Mouse (Mus musculus) heart, adult 2 months (tissue): ENCODE measurements around the gene Tmem208. TPM values are rescaled to one million over a fixed set of nuclear protein-coding genes. Genes with fewer than 3 reads are reported as not detected.

Source experiments
- DNase-seq, 2 experiments: peaks; one replicate each; pipeline ENCODE4 v3.0.0; 2021
- H3K27ac ChIP-seq: fragments of 200-600 bp; 2 replicates; pipeline ENCODE4 v1.8.1; 2022
- H3K27me3 ChIP-seq: fragments of 200-500 bp; 2 replicates; pipeline ENCODE4 v1.6.1; 2012; ENCODE audit warnings: mild to moderate bottlenecking, low read length, inconsistent platforms, mixed read lengths; ENCODE audit not compliant: control insufficient read depth, insufficient read depth
- H3K36me3 ChIP-seq: fragments of 200-500 bp; 2 replicates; pipeline ENCODE4 v1.6.1; 2012; ENCODE audit warnings: low read length, inconsistent platforms; ENCODE audit not compliant: control insufficient read depth, insufficient read depth
- H3K4me1 ChIP-seq: fragments of 200-500 bp; 2 replicates; pipeline ENCODE4 v1.6.1; 2011; ENCODE audit warnings: low read length; ENCODE audit not compliant: control insufficient read depth, insufficient read depth
- H3K4me3 ChIP-seq: fragments of 200-600 bp; 2 replicates; pipeline ENCODE4 v1.8.1; 2022
- H3K79me2 ChIP-seq: fragments of 200-500 bp; replicated peaks from 2 replicates; pipeline ENCODE4 v1.6.1; 2012; ENCODE audit warnings: mild to moderate bottlenecking, inconsistent platforms, low read length, moderate library complexity, mixed read lengths; ENCODE audit not compliant: control insufficient read depth, insufficient read depth
- H3K9ac ChIP-seq: fragments of 200-500 bp; 2 replicates; pipeline ENCODE4 v1.6.1; 2012; ENCODE audit warnings: low read depth, mild to moderate bottlenecking, control low read depth, inconsistent platforms, low read length, mixed read lengths
- CTCF ChIP-seq: fragments of 200-600 bp; IDR thresholded peaks from 2 replicates; pipeline ENCODE4 v1.8.1; 2022; ENCODE audit warnings: antibody characterized with exemption, mild to moderate bottlenecking, moderate library complexity
- EP300 ChIP-seq: fragments of 200-500 bp; IDR thresholded peaks from 2 replicates; pipeline ENCODE4 v1.6.1; 2011; ENCODE audit warnings: low read depth, low read length, control low read depth; ENCODE audit not compliant: insufficient read depth
- POLR2A ChIP-seq: fragments of 200-500 bp; IDR thresholded peaks from 2 replicates; pipeline ENCODE4 v1.6.1; 2011; ENCODE audit warnings: mild to moderate bottlenecking, low read depth, low read length, control low read depth; ENCODE audit not compliant: insufficient read depth
- WGBS: fragments of 180-500 bp; shearing (Covaris S2); methylation state at CpG from one replicate; pipeline ENCODE4 v1.1.7; 2018; 5-methylcytosine and 5-hydroxymethylcytosine counted together
- intact Hi-C: fragments of 180-260 bp; cut with DNase I; formaldehyde crosslinking; loops from one replicate; pipeline ENCODE4 v1.15.1; 2025
- polyA plus RNA-seq: library from polyadenylated mRNA; depleted of rRNA; stranded (reverse); fragments of >200 nt; gene quantifications from 2 replicates; pipeline ENCODE4 v1.2.3, GENCODE M21; 2012
- total RNA-seq, 2 experiments: library from RNA; stranded (reverse); gene quantifications; 2 replicates each; pipeline ENCODE4 v1.2.3; 2021

Gene Tmem208
- total and polyA plus RNA-seq, 3 experiments, result 24.1 to 43.6 (median 26.6) TPM

- Histone ChIP-seq H3K4me3 (peak overlapping the region; percentile 90), H3K27me3 (no peaks in the 10 kb centered on the region), H3K27ac (peak overlapping the region; percentile 93), H3K9ac (peak overlapping the region; percentile 63), H3K4me1 (peaks cover 8% of the 10 kb centered on the region), H3K36me3 (no peaks in the 10 kb centered on the region), H3K79me2 (no peaks in the 10 kb centered on the region)
- TF ChIP-seq CTCF, result no peak
- no peak for DNase-seq
- 21% methylated on average over 6 of the region's 6 CpGs for WGBS
- intact Hi-C loops, result loop anchor here (1.0 to 2.0 kb wide), 2 partner anchors 20 to 30 kb away; partner anchors contain the start of genes E2f4 and Fhod1
Observed at GRCm38 (mm10) chr8:105326968-105327367, 814 bp downstream of the Tmem208 start.

- no peak overlapping the region for H3K27ac ChIP-seq
- TF ChIP-seq EP300 (no peak), POLR2A (no peak), CTCF (no peak)
- intact Hi-C loops, result no loop called here
- H3K4me1 ChIP-seq, result peaks cover 8% of the 10 kb centered on the region
- DNase-seq, result no peak
- no peak overlapping the region for H3K9ac ChIP-seq
- 93% methylated on average over 12 of the region's 12 CpGs for WGBS
- no peaks in the 10 kb centered on the region for H3K27me3 ChIP-seq
- no peak overlapping the region for H3K4me3 ChIP-seq
- no peaks in the 10 kb centered on the region for H3K79me2 ChIP-seq
- no peaks in the 10 kb centered on the region for H3K36me3 ChIP-seq
Observed at GRCm38 (mm10) chr8:105330325-105330724, 4.2 kb downstream of the Tmem208 start.

GRCm38 (mm10) chr8:105331469-105331868 is 5.3 kb downstream of the Tmem208 start:
- H3K27ac ChIP-seq, result no peak overlapping the region
- TF ChIP-seq EP300 (no peak), CTCF (no peak), POLR2A (no peak)
- intact Hi-C loops, result no loop called here
- no peak overlapping the region for H3K9ac ChIP-seq
- no peaks in the 10 kb centered on the region for H3K36me3 ChIP-seq
- no peaks in the 10 kb centered on the region for H3K79me2 ChIP-seq
- H3K4me3 ChIP-seq, result no peak overlapping the region
- peaks cover 6% of the 10 kb centered on the region for H3K4me1 ChIP-seq
- no peak for DNase-seq
- H3K27me3 ChIP-seq, result no peaks in the 10 kb centered on the region
- WGBS, result 91% methylated on average over 22 of the region's 22 CpGs

GRCm38 (mm10) chr8:105331931-105332330 is 5.8 kb downstream of the Tmem208 start:
- DNase-seq, result no peak

GRCm38 (mm10) chr8:105332523-105332922 is 6.4 kb downstream of the Tmem208 start:
- 23% methylated on average over 2 of the region's 2 CpGs for whole genome bisulfite sequencing
- H3K36me3 ChIP-seq, result no peaks in the 10 kb centered on the region

More at GRCm38 (mm10) chr8:105331931-105332330, 5.8 kb downstream of the Tmem208 start:
- Histone ChIP-seq H3K4me1 (peaks cover 4% of the 10 kb centered on the region), H3K79me2 (no peaks in the 10 kb centered on the region), H3K27me3 (no peaks in the 10 kb centered on the region), H3K27ac (no peak overlapping the region), H3K9ac (no peak overlapping the region), H3K4me3 (no peak overlapping the region), H3K36me3 (no peaks in the 10 kb centered on the region)
- TF ChIP-seq CTCF (no peak), EP300 (no peak), POLR2A (no peak)
- intact Hi-C loops, result no loop called here
- 95% methylated on average over 9 of the region's 9 CpGs for WGBS

DNA sequence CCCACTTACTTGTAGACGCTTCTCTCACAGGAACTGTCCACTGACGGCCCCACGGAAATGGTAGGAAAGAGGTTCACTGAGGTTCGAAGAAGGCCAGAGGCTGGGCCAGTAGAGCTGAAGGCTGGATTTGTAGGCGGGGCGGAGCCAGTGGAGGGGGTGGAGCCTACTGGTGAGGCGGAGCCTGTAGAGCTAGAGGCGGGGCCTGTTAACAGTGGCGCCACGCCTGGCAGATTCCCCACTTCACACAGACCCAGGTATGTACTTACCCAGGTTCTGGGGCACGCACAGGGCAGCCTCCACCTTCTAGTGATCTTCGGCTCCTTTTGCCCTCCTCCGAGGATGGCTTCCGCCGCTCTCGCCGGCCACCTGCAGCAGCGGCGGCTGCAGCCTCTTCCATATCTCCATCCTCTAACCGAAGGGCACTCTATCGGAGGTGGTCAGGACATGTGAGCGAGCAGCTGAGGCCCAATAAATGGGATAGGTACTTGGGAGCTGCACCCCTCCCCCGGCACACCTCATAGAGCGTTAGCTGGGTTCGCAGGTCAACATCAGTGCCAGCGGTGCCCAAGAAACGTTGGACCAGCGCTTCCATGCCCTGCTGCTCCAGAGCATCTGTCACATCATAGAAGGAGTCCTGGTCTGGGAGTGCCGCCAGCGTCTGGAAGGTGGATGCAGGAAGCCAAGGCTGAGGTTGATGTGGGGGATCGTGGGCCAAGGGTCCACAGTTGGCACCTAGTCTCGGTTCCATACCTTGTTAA is 10.4 kb downstream of the Tmem208 start:
- H3K9ac ChIP-seq, result no peak overlapping the region
- no peak overlapping the region for H3K4me3 ChIP-seq
- no peaks in the 10 kb centered on the region for H3K79me2 ChIP-seq
- DNase-seq, result no peak
- H3K4me1 ChIP-seq, result peaks cover 17% of the 10 kb centered on the region
- no peak overlapping the region for H3K27ac ChIP-seq
- no peaks in the 10 kb centered on the region for H3K27me3 ChIP-seq
- 88% methylated on average over 32 of the region's 32 CpGs for WGBS
- peaks cover 7% of the 10 kb centered on the region for H3K36me3 ChIP-seq
- intact Hi-C loops, result no loop called here
- TF ChIP-seq CTCF (no peak), POLR2A (no peak), EP300 (no peak)

More at GRCm38 (mm10) chr8:105332523-105332922, 6.4 kb downstream of the Tmem208 start:
- no peak for TF ChIP-seq EP300
- Histone ChIP-seq H3K27me3 (no peaks in the 10 kb centered on the region), H3K4me1 (no peaks in the 10 kb centered on the region), H3K27ac (no peak overlapping the region), H3K79me2 (no peaks in the 10 kb centered on the region), H3K4me3 (no peak overlapping the region), H3K9ac (no peak overlapping the region)
- DNase-seq, result no peak
- intact Hi-C loops, result no loop called here
